Mouse (Mus musculus): Measurements from ENCODE around the gene Gm11213.

GRCm38 (mm10) chr4:63595259-63595658 is 9.8 kb downstream of the Gm11213 start:
- TF ChIP-seq CTCF (conservative IDR thresholded peaks at IDR 0.05; ENCODE audit: low read length): no peak
- no peak for TF ChIP-seq NANOG (IDR thresholded peaks at IDR 0.05; ENCODE audit: borderline replicate concordance, low read length)

Data from E14TG2a.4 (cell line).